Mouse (Mus musculus) CH12.LX (cell line): Measurements from ENCODE around the gene Slc22a16. TPM values are rescaled to one million over a fixed set of nuclear protein-coding genes. Genes with fewer than 3 reads are reported as not detected.

ENCODE experiments used
- DNase-seq: peaks from one replicate; pipeline ENCODE4 v3.0.0-alpha.2; 2013; ENCODE audit errors: extremely low read depth
- H3K27ac ChIP-seq: 2 replicates; pipeline ENCODE4 v1.5.1; 2012; ENCODE audit warnings: low read depth, mild to moderate bottlenecking, control low read depth, moderate library complexity; ENCODE audit not compliant: insufficient read depth
- H3K27me3 ChIP-seq: replicated peaks from 2 replicates; pipeline ENCODE3; 2012; ENCODE audit warnings: inconsistent platforms
- H3K36me3 ChIP-seq, 2 experiments: replicated peaks in 1 of 2; 2 replicates each; pipeline versions ENCODE3 to v1.6.1; 2012; ENCODE audit warnings: inconsistent platforms in 1 of 2, low read length in 1 of 2, mild to moderate bottlenecking in 1 of 2, mixed read lengths in 1 of 2, moderate library complexity in 1 of 2; ENCODE audit not compliant: control insufficient read depth in 1 of 2, insufficient read depth in 1 of 2
- H3K4me1 ChIP-seq, 2 experiments: 2 replicates each; pipeline ENCODE4 v1.6.1; 2012; ENCODE audit warnings: inconsistent platforms in 1 of 2, moderate library complexity in 1 of 2; ENCODE audit not compliant: insufficient read depth in 2 of 2, control insufficient read depth in 1 of 2
- H3K4me2 ChIP-seq: 2 replicates; pipeline ENCODE4 v1.6.1; 2012; ENCODE audit warnings: low read depth, mild to moderate bottlenecking, control low read depth; ENCODE audit not compliant: poor library complexity, insufficient read depth, severe bottlenecking
- H3K4me3 ChIP-seq, 3 experiments: fragments of 150-350 bp in 1 of 3; sonication (generic) in 1 of 3; replicated peaks in 1 of 3; 2 replicates each; pipeline versions ENCODE3 to v1.5.1; 2011 to 2012; ENCODE audit warnings: low read depth in 2 of 3, low read length in 2 of 3, mild to moderate bottlenecking in 2 of 3, moderate library complexity in 2 of 3, control low read depth in 1 of 3, improper control_type of control experiment in 1 of 3, inconsistent platforms in 1 of 3, mixed read lengths in 1 of 3; ENCODE audit not compliant: poor library complexity in 1 of 3
- H3K79me2 ChIP-seq: replicated peaks from 2 replicates; pipeline ENCODE4 v1.6.1; 2012; ENCODE audit warnings: mild to moderate bottlenecking, moderate library complexity; ENCODE audit not compliant: control insufficient read depth, poor library complexity, insufficient read depth, severe bottlenecking; ENCODE audit errors: extremely low read depth
- H3K9ac ChIP-seq: 2 replicates; pipeline ENCODE4 v1.6.1; 2012; ENCODE audit warnings: low read depth, mild to moderate bottlenecking, control low read depth, moderate library complexity; ENCODE audit not compliant: insufficient read depth
- H3K9me3 ChIP-seq: replicated peaks from 2 replicates; pipeline ENCODE3; 2012; ENCODE audit warnings: low read length, inconsistent platforms, mixed read lengths
- BHLHE40 ChIP-seq: IDR thresholded peaks from 2 replicates; pipeline ENCODE4 v1.6.1; 2011; ENCODE audit warnings: mild to moderate bottlenecking, low read depth, low read length, improper control_type of control experiment
- CHD1 ChIP-seq: IDR thresholded peaks from 2 replicates; pipeline ENCODE4 v1.6.1; 2012; ENCODE audit warnings: low read depth, low read length, improper control_type of control experiment, inconsistent platforms
- CHD2 ChIP-seq: IDR thresholded peaks from 2 replicates; pipeline ENCODE4 v1.6.1; 2011; ENCODE audit warnings: low read length, improper control_type of control experiment
- E2F4 ChIP-seq: IDR thresholded peaks from 2 replicates; pipeline ENCODE4 v1.6.1; 2011; ENCODE audit warnings: low read depth, low read length, improper control_type of control experiment; ENCODE audit not compliant: insufficient replicate concordance
- ELF1 ChIP-seq: IDR thresholded peaks from 2 replicates; pipeline ENCODE4 v1.6.1; 2014; ENCODE audit warnings: low read depth, mild to moderate bottlenecking, inconsistent platforms, low read length, improper control_type of control experiment
- ETS1 ChIP-seq: conservative IDR thresholded peaks from 2 replicates; pipeline ENCODE4 v1.6.1; 2012; ENCODE audit warnings: low read depth, mild to moderate bottlenecking, inconsistent platforms, low read length, improper control_type of control experiment, moderate library complexity
- MAFK ChIP-seq: IDR thresholded peaks from 2 replicates; pipeline ENCODE4 v1.6.1; 2011; ENCODE audit warnings: low read length, improper control_type of control experiment; ENCODE audit not compliant: insufficient replicate concordance
- MAX ChIP-seq: IDR thresholded peaks from 2 replicates; pipeline ENCODE4 v1.6.1; 2011; ENCODE audit warnings: low read length, improper control_type of control experiment
- MEF2A ChIP-seq: IDR thresholded peaks from 2 replicates; pipeline ENCODE4 v1.6.1; 2014; ENCODE audit warnings: low read depth, mild to moderate bottlenecking, inconsistent platforms, low read length, improper control_type of control experiment, borderline replicate concordance
- MYC ChIP-seq: IDR thresholded peaks from 2 replicates; pipeline ENCODE4 v1.6.1; 2011; ENCODE audit warnings: low read depth, mild to moderate bottlenecking, improper control_type of control experiment, low read length
- NELFE ChIP-seq: IDR thresholded peaks from 2 replicates; pipeline ENCODE4 v1.6.1; 2011; ENCODE audit warnings: low read depth, low read length, improper control_type of control experiment
- NRF1 ChIP-seq: IDR thresholded peaks from 2 replicates; pipeline ENCODE4 v1.6.1; 2014; ENCODE audit warnings: low read depth, mild to moderate bottlenecking, inconsistent platforms, low read length, improper control_type of control experiment, moderate library complexity
- PAX5 ChIP-seq: IDR thresholded peaks from 2 replicates; pipeline ENCODE4 v1.6.1; 2012; ENCODE audit warnings: low read length, inconsistent platforms, mixed read lengths
- POLR2A ChIP-seq: IDR thresholded peaks from 2 replicates; pipeline ENCODE4 v1.6.1; 2011; ENCODE audit warnings: low read depth, mild to moderate bottlenecking, improper control_type of control experiment, low read length
- RAD21 ChIP-seq: IDR thresholded peaks from 2 replicates; pipeline ENCODE4 v1.6.1; 2011; ENCODE audit warnings: low read depth, mild to moderate bottlenecking, low read length, improper control_type of control experiment, moderate library complexity
- RCOR1 ChIP-seq: conservative IDR thresholded peaks from 2 replicates; pipeline ENCODE4 v1.6.1; 2012; ENCODE audit warnings: low read depth, mild to moderate bottlenecking, inconsistent platforms, low read length, improper control_type of control experiment
- SIN3A ChIP-seq: IDR thresholded peaks from 2 replicates; pipeline ENCODE4 v1.6.1; 2012; ENCODE audit warnings: low read length, improper control_type of control experiment, inconsistent platforms
- SMC3 ChIP-seq: IDR thresholded peaks from 2 replicates; pipeline ENCODE4 v1.6.1; 2011; ENCODE audit warnings: low read depth, low read length, improper control_type of control experiment
- TBP ChIP-seq: conservative IDR thresholded peaks from 2 replicates; pipeline ENCODE4 v1.6.1; 2011; ENCODE audit warnings: low read depth, low read length, improper control_type of control experiment
- UBTF ChIP-seq: IDR thresholded peaks from 2 replicates; pipeline ENCODE4 v1.6.1; 2012; ENCODE audit warnings: low read depth, mild to moderate bottlenecking, inconsistent platforms, low read length, improper control_type of control experiment, moderate library complexity
- USF1 ChIP-seq: IDR thresholded peaks from 2 replicates; pipeline ENCODE4 v1.6.1; 2014; ENCODE audit warnings: low read depth, mild to moderate bottlenecking, inconsistent platforms, low read length, improper control_type of control experiment
- USF2 ChIP-seq: conservative IDR thresholded peaks from 2 replicates; pipeline ENCODE4 v1.6.1; 2011; ENCODE audit warnings: low read depth, low read length, improper control_type of control experiment
- ZC3H11A ChIP-seq: IDR thresholded peaks from 2 replicates; pipeline ENCODE4 v1.6.1; 2012; ENCODE audit warnings: low read depth, mild to moderate bottlenecking, inconsistent platforms, low read length, improper control_type of control experiment
- ZKSCAN1 ChIP-seq: IDR thresholded peaks from 2 replicates; pipeline ENCODE4 v1.6.1; 2012; ENCODE audit warnings: low read depth, inconsistent platforms, low read length, improper control_type of control experiment, borderline replicate concordance
- ZMIZ1 ChIP-seq: IDR thresholded peaks from 2 replicates; pipeline ENCODE4 v1.6.1; 2012; ENCODE audit warnings: low read depth, mild to moderate bottlenecking, inconsistent platforms, low read length, improper control_type of control experiment
- dilution Hi-C: fragments of 300-500 bp; cut with MboI; formaldehyde crosslinking; loops from 2 replicates; pipeline ENCODE4 v1.14.3; 2020; ENCODE audit warnings: low sequenced_read_pairs; ENCODE audit not compliant: extremely low pct_unique_long_range_greater_than_20kb, extremely low pct_ligation_motif_present
- in situ Hi-C: fragments of 300-500 bp; cut with MboI; formaldehyde crosslinking; loops from 3 replicates; pipeline ENCODE4 v1.14.3; 2019; ENCODE audit warnings: low sequenced_read_pairs, low pct_ligation_motif_present, low pct_unique_long_range_greater_than_20kb, mixed read lengths
- polyA plus RNA-seq: library from polyadenylated mRNA; unstranded; fragments of >175 nt; gene quantifications from 2 replicates; pipeline ENCODE4 v1.2.1, GENCODE M21; 2012; ENCODE audit warnings: low read depth; ENCODE audit not compliant: insufficient read length
- total RNA-seq, 2 experiments: library from RNA; depleted of rRNA; stranded (reverse); fragments of 300-350 nt in 1 of 2; fragments of >200 nt in 1 of 2; gene quantifications; 2 replicates each; pipeline ENCODE4 v1.2.3; 2012 to 2014

Gene Slc22a16
- total and polyA plus RNA-seq, 3 experiments, result not detected

GRCm38 (mm10) chr10:40632087-40632486 lies 62.0 kb downstream of the Slc22a16 start:
- Histone ChIP-seq H3K9ac (no peak overlapping the region), H3K79me2 (no peaks in the 10 kb centered on the region), H3K36me3 (no peaks in the 10 kb centered on the region), H3K9me3 (no peaks in the 10 kb centered on the region), H3K4me1 (peaks cover 0 to 8% of the 10 kb centered on the region in 2 experiments; a peak in 1 of 4 replicates), H3K4me2 (no peak overlapping the region), H3K27me3 (no peaks in the 10 kb centered on the region), H3K4me3 (no peak overlapping the region), H3K27ac (no peak overlapping the region)
- DNase-seq, result no peak
- no peak for TF ChIP-seq CHD1
- in situ Hi-C loops, result no loop called here
- dilution Hi-C loops, result no loop called here

GRCm38 (mm10) chr10:40637331-40637730 lies 67.2 kb downstream of the Slc22a16 start:
- Histone ChIP-seq H3K4me1 (peaks cover 0 to 16% of the 10 kb centered on the region in 2 experiments; a peak in 1 of 4 replicates), H3K9ac (no peak overlapping the region), H3K4me2 (no peak overlapping the region), H3K4me3 (no peak overlapping the region), H3K27me3 (no peaks in the 10 kb centered on the region), H3K36me3 (no peaks in the 10 kb centered on the region), H3K27ac (no peak overlapping the region), H3K79me2 (no peaks in the 10 kb centered on the region), H3K9me3 (no peaks in the 10 kb centered on the region)
- in situ Hi-C loops, result no loop called here
- dilution Hi-C loops, result no loop called here
- TF ChIP-seq MEF2A (no peak), NRF1 (no peak), MAFK (no peak), ZMIZ1 (no peak), USF2 (no peak), BHLHE40 (no peak), MAX (no peak)
- no peak for DNase-seq

- H3K27me3 ChIP-seq, result no peaks in the 10 kb centered on the region
- H3K9ac ChIP-seq, result no peak overlapping the region
- no peak overlapping the region for H3K4me2 ChIP-seq
- no peak overlapping the region for H3K4me3 ChIP-seq
- DNase-seq, result no peak
- TF ChIP-seq E2F4 (no peak), SIN3A (no peak), NELFE (no peak), BHLHE40 (no peak), CHD1 (no peak), USF1 (no peak), SMC3 (no peak), UBTF (no peak), POLR2A (no peak), RAD21 (no peak), CHD2 (no peak), ZC3H11A (no peak), RCOR1 (no peak), ELF1 (no peak), TBP (no peak), ETS1 (no peak), PAX5 (no peak), ZKSCAN1 (no peak), MYC (no peak)
- in situ Hi-C loops (no loop called here), dilution Hi-C loops (no loop called here)
- peaks cover 3% of the 10 kb centered on the region for H3K9me3 ChIP-seq
- H3K4me1 ChIP-seq, result peaks cover 2 to 25% of the 10 kb centered on the region in 2 experiments; a peak in 3 of 4 replicates
- H3K79me2 ChIP-seq, result no peaks in the 10 kb centered on the region
- H3K36me3 ChIP-seq, result no peaks in the 10 kb centered on the region
- no peak overlapping the region for H3K27ac ChIP-seq
Observed at GRCm38 (mm10) chr10:40638276-40638675, 68.1 kb downstream of the Slc22a16 start.
